Mouse (Mus musculus): ENCODE results near the gene Zfp524.

Gene Zfp524

DNA sequence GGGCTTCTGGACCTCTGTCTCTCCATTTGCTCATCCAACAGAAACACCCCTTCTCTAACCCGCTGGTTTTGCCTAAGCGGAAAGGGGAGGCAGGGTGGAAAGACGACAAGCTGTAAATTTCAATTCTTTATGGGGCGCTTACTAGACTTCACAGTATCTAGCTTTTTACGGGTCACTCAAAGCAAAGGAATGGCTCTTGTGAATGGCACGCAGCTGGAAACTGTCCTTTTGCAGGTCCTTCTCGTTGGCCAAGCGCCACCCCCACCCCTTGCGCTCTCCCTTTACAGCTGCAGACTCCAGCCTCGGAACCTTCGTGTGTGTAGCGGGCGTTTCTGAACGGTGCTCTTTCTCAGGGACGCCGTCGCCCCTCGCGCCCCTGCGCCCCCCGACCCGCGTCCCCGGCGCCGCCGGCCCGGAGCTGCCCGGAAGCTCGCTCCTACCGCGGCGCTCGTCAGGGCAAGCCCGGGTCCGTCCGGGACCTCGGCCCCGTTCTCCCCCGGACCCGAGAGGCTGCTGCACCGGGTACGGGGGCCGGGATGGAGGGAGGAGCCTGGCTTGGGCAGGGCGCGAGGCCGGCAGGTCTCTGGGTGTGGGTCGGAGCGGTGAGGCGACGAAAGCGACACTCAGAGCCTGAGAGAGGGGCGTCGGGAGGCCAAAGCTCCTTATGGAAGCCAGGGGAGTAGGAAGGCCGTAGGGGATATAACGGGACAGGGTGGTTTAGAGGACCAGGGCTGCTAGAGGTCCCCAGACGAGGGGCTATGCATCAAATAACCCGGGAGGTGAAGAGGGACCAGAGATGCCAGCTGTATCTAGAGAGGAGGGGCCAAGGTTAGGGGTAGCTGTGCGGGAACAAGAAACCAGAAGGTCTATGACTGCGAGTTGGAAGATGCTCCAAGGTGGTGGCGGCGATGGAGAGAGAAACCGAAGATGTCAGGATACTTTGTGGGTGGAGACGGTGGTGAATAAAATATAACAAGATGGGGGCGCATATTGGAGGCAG is 37.3 kb downstream of the Zfp524 start, which contains the start of gene Zfp580:
Gene Zfp580 (plus strand): TSS at position 346 of the 1,000 bp plus-strand sequence.
- DNase-seq (ENCODE audit: low read depth, low spot score), result peak; percentile 58

DNA sequence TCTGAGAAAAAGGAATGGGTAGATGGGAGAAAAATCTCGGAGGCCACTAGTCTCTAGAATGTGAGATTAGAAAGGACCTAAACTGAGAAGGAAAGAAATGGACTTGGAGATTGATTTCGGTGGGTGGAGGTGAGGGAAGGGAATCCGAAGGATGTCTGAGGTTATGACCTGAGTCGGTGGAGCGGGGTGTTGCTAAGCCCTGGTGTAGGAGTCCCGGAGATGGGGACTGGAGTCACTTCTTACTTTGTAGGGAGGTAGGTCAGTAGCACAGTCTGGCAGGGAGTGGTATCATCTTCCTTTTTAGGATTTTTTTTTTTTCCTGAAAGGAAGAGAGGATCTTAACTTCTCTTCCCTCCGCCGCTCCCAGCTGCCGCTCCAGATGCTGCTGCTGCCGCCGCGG is 38.2 kb downstream of the Zfp524 start:
- DNase-seq (ENCODE audit: low read depth, low spot score), result no peak

DNA sequence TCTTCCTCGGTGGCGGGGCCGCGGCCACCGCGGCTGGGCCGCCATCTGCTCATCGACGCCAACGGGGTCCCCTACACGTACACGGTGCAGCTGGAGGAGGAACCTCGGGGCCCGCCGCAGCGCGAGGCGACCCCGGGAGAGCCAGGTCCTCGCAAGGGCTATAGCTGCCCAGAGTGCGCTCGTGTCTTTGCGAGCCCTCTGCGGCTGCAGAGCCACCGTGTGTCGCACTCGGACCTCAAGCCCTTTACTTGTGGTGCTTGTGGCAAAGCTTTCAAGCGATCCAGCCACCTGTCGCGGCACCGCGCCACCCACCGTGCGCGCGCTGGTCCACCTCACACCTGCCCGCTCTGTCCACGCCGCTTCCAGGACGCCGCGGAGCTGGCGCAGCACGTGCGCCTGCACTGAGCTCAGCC is 38.7 kb downstream of the Zfp524 start:
- DNase-seq (ENCODE audit: low read depth, low spot score), result no peak

- no peak for DNase-seq (ENCODE audit: low read depth, low spot score)
Measured at GRCm38 (mm10) chr7:5053456-5054179, 39.4 kb downstream of the Zfp524 start.

DNA sequence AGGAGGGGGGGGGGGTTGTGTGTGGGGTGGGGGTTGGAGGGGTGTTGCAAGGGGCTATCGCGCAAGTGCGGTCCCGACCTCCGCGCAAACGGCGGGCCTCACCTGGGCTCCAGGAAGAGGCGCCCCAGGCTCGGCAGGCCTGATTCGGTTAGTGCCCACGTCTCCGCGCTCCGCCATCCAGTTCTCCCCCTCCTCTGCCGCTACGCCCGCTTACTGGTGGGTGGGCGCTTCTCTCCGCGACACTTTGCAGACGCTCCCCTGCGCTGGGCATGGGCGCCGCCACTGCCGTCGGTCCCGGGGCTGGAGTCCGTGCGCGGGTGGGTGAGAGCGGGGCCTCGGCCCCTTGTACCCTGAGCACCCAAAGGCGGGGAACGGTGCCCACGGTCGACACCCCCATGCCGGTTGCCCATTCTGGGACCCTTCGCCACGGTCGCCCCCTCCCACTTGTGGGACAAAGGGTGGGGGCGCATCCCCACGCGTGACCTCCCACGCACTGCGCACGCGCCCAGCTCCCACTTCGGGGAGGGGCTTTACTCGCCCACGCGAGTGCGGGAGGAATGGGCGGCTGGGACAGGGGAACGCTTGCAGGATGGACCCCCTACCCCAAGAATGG is 42.5 kb downstream of the Zfp524 start:
- no peak for DNase-seq (ENCODE audit: low read depth, low spot score)

DNA sequence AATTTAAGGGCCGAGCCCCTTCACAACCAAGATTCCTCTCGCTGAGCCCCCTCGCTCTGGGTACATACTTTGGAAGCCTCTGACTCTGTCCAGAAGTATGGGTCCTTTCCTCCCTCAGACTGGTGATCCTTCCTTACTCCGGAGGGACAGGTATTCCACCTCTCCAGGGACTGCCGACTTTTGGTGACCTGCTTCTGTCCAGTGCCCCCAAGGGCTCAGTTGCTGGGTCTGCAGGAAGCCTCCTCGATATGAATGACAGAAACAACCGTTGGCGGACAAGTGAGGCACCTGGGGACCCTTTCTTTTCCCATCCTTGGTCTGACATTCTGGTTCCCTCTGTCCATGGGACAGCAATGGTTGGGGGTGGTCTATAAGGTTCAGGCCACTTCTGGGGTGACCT is 43.2 kb downstream of the Zfp524 start:
- no peak for DNase-seq (ENCODE audit: low read depth, low spot score)

GRCm38 (mm10) chr7:5057804-5058203 is 43.6 kb downstream of the Zfp524 start:
- no peak for DNase-seq (ENCODE audit: low read depth, low spot score)

GRCm38 (mm10) chr7:5058631-5059030 is 44.4 kb downstream of the Zfp524 start:
- no peak for DNase-seq (ENCODE audit: low read depth, low spot score)

DNA sequence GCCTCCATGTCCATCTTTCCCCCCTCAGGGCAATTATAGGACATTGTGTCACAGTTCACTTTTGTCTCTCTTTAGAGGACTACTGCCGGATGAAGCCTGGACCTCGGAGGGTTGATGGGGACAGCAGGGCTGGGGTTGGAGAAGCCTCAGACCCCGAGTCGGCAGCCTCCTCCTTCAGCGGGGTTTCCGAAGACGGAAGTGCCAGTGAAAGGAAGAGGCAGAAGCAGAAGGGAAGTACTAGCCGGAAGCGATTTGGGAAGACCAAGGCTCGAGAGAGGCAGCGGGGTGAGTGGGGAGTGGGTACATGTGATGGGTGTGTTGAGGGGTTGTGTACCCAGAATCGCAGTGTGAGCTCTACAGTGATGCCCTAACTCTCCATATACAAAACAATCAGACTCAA is 45.2 kb downstream of the Zfp524 start:
- DNase-seq (ENCODE audit: low read depth, low spot score), result no peak

DNA sequence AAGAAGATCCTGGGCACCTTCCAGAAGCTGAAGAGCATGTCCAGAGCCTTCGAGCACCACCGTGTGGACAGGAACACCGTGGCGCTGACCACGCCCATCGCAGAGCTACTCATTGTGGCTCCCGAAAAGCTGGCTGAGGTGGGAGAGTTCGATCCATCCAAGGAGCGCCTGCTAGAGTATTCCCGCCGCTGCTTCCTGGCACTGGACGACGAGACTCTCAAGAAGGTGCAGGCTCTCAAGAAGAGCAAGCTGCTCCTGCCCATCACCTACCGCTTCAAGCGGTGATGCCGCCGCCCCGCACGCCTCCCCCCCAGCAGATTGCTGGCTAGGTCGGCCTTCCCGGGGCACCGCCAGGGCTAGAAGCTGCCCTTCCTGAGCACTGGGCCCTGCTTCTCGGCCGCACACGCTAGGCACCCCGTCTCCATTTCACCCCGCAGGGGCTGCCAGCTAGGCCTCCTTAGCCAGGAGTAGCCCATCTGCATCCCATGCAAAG is 46.1 kb downstream of the Zfp524 start:
- peak; percentile 69 for DNase-seq (ENCODE audit: low read depth, low spot score)

DNA sequence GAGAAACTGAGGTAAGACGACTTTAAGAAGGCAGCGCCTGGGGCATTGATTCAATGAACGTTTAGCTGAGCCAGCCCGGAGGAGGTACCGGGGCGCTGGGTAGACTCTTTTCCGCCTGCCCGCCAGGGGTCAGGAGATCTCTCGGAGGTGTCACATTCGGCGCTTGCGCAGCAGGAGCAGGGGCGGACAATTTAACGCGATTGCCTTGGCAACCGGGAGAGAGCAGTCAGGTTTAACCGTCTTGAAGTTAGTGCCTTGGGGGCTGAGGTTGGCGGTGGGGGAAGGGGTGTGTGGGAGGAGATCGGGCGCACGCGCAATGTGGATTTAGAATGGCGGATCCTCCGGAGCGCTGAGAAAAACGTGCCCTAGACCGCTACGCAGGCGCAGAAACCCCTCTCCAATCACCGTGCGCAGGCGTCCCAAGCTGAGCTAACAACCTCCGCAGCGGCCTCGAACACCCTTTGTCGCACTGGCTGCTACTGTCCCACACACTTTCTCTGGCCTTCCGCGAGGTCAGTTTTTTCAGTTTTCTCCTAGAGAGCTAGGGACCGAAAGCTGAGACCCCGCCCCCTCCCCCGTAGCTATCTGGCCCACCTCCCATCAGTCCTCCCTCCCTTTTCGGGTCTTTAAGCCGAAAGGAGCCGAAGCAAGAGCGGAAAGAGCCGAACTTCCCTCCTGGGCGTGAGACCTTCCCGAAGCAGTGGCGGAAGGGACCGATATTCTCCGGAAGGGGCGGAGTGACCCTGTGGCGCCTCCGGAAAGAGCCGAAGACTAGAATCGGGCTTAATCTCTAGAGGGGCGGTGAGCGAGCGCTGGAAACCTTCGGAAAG is 46.9 kb downstream of the Zfp524 start:
- DNase-seq (ENCODE audit: low read depth, low spot score), result peak; percentile 97

DNA sequence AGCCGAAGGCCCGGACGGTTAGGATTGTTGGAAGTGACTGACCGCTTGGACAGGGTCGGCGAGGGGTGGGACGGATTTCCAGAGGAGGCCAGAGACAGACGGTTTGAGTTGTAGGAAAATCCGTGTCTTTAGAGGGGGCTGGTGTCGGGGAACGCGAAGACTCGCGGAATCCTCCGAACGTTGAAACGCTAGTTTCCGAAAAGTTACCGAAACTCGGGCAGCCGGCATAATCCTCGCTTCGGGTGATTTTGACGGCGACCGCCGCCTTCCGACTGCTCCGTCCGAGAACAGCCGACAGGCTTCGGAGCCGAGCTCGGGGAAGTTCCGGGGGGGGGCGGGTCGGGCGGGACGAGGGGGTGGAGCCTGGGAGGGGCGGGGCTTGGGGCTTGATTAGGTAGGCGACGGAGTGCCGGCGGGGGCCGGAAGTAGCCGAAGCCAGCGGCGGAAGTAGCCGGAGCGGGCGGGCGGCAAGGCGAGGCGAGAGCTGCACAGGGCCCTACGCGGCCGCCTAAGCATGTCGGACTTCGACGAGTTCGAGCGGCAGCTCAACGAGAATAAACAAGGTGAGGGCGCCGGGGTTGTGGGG is 47.7 kb downstream of the Zfp524 start, which contains the start of gene U2af2:
Gene U2af2 (plus strand): TSS at position 370 of the 586 bp plus-strand sequence.
- peak; percentile 75 for DNase-seq (ENCODE audit: low read depth, low spot score)

DNA sequence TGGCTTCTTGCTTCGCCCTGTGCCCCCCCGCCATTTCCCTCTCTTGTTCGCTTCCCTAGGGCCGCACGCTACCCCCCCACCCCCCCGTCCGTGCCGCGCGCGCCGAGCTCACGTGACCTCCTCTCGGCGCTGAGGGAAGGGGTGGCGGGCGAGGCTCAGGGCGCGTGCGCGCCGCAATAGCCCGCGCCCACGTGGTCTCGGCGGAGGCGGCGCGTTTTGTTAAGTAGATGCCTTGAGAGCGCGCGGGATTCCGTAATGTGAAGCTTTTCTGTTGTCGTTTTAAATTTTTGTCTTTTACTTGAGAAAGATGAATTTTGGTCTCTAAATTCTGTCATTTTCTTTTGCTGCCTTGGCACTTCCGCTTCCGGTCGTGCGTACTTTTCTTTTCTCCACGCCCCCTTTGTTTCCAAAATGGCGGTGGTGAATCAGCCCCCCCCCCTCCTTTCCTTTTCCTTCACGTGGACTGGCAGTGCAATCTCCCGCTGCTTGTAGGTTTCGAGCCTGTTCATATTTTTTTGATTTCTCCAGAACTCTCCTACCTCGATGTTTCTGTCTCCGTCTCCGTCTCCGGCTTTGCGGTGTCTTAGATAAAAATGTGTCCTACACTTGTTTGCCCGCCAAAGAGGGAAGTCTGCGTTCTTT is 48.3 kb downstream of the Zfp524 start:
- peak; percentile 75 for DNase-seq (ENCODE audit: low read depth, low spot score)

DNA sequence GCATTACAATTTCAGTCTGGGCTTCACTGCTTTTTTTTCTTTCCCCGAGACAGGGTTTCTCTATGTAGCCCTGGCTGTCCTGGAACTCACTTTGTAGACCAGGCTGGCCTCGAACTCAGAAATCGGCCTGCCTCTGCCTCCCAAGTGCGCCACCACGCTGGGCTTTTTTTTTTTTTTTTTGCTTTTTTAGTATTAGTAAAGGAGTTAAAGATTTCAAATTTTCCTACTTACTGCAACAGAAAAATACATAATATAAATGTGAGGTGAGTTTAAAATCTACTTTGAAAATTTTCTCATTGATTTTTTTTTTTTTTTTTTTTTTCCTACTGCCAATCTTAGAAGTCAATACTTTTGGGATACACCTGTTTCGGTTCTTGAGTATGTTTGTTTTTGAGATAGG is 50.7 kb downstream of the Zfp524 start:
- DNase-seq (ENCODE audit: low read depth, low spot score), result no peak

All from embryo, embryonic 11.5 days (tissue).